Mouse (Mus musculus) CH12.LX (cell line): ENCODE results near the gene AU021092. TPM values are rescaled to one million over a fixed set of nuclear protein-coding genes. Genes with fewer than 3 reads are reported as not detected.

ENCODE experiments used
- DNase-seq: peaks from one replicate; pipeline ENCODE4 v3.0.0-alpha.2; 2013; ENCODE audit errors: extremely low read depth
- H3K27ac ChIP-seq: 2 replicates; pipeline ENCODE4 v1.5.1; 2012; ENCODE audit warnings: low read depth, mild to moderate bottlenecking, control low read depth, moderate library complexity; ENCODE audit not compliant: insufficient read depth
- H3K27me3 ChIP-seq: replicated peaks from 2 replicates; pipeline ENCODE3; 2012; ENCODE audit warnings: inconsistent platforms
- H3K36me3 ChIP-seq, 2 experiments: replicated peaks in 1 of 2; 2 replicates each; pipeline versions ENCODE3 to v1.6.1; 2012; ENCODE audit warnings: inconsistent platforms in 1 of 2, low read length in 1 of 2, mild to moderate bottlenecking in 1 of 2, mixed read lengths in 1 of 2, moderate library complexity in 1 of 2; ENCODE audit not compliant: control insufficient read depth in 1 of 2, insufficient read depth in 1 of 2
- H3K4me1 ChIP-seq, 2 experiments: 2 replicates each; pipeline ENCODE4 v1.6.1; 2012; ENCODE audit warnings: inconsistent platforms in 1 of 2, moderate library complexity in 1 of 2; ENCODE audit not compliant: insufficient read depth in 2 of 2, control insufficient read depth in 1 of 2
- H3K4me2 ChIP-seq: 2 replicates; pipeline ENCODE4 v1.6.1; 2012; ENCODE audit warnings: low read depth, mild to moderate bottlenecking, control low read depth; ENCODE audit not compliant: poor library complexity, insufficient read depth, severe bottlenecking
- H3K4me3 ChIP-seq, 3 experiments: fragments of 150-350 bp in 1 of 3; sonication (generic) in 1 of 3; replicated peaks in 1 of 3; 2 replicates each; pipeline versions ENCODE3 to v1.5.1; 2011 to 2012; ENCODE audit warnings: low read depth in 2 of 3, low read length in 2 of 3, mild to moderate bottlenecking in 2 of 3, moderate library complexity in 2 of 3, control low read depth in 1 of 3, improper control_type of control experiment in 1 of 3, inconsistent platforms in 1 of 3, mixed read lengths in 1 of 3; ENCODE audit not compliant: poor library complexity in 1 of 3
- H3K79me2 ChIP-seq: replicated peaks from 2 replicates; pipeline ENCODE4 v1.6.1; 2012; ENCODE audit warnings: mild to moderate bottlenecking, moderate library complexity; ENCODE audit not compliant: control insufficient read depth, poor library complexity, insufficient read depth, severe bottlenecking; ENCODE audit errors: extremely low read depth
- H3K9ac ChIP-seq: 2 replicates; pipeline ENCODE4 v1.6.1; 2012; ENCODE audit warnings: low read depth, mild to moderate bottlenecking, control low read depth, moderate library complexity; ENCODE audit not compliant: insufficient read depth
- H3K9me3 ChIP-seq: replicated peaks from 2 replicates; pipeline ENCODE3; 2012; ENCODE audit warnings: low read length, inconsistent platforms, mixed read lengths
- CHD2 ChIP-seq: IDR thresholded peaks from 2 replicates; pipeline ENCODE4 v1.6.1; 2011; ENCODE audit warnings: low read length, improper control_type of control experiment
- CTCF ChIP-seq, 2 experiments: IDR thresholded peaks in 1 of 2; conservative IDR thresholded peaks in 1 of 2; 2 replicates each; pipeline ENCODE4 v1.5.1; 2011 to 2012; ENCODE audit warnings: low read depth in 2 of 2, low read length in 2 of 2, improper control_type of control experiment in 1 of 2, inconsistent platforms in 1 of 2, mild to moderate bottlenecking in 1 of 2, moderate library complexity in 1 of 2
- E2F4 ChIP-seq: IDR thresholded peaks from 2 replicates; pipeline ENCODE4 v1.6.1; 2011; ENCODE audit warnings: low read depth, low read length, improper control_type of control experiment; ENCODE audit not compliant: insufficient replicate concordance
- ELF1 ChIP-seq: IDR thresholded peaks from 2 replicates; pipeline ENCODE4 v1.6.1; 2014; ENCODE audit warnings: low read depth, mild to moderate bottlenecking, inconsistent platforms, low read length, improper control_type of control experiment
- GABPA ChIP-seq: IDR thresholded peaks from 2 replicates; pipeline ENCODE4 v1.6.1; 2012; ENCODE audit warnings: low read depth, low read length, improper control_type of control experiment, inconsistent platforms; ENCODE audit not compliant: insufficient replicate concordance
- IRF4 ChIP-seq: IDR thresholded peaks from 2 replicates; pipeline ENCODE4 v1.6.1; 2014; ENCODE audit warnings: low read depth, mild to moderate bottlenecking, inconsistent platforms, low read length, improper control_type of control experiment
- MAX ChIP-seq: IDR thresholded peaks from 2 replicates; pipeline ENCODE4 v1.6.1; 2011; ENCODE audit warnings: low read length, improper control_type of control experiment
- MYC ChIP-seq: IDR thresholded peaks from 2 replicates; pipeline ENCODE4 v1.6.1; 2011; ENCODE audit warnings: low read depth, mild to moderate bottlenecking, improper control_type of control experiment, low read length
- PAX5 ChIP-seq: IDR thresholded peaks from 2 replicates; pipeline ENCODE4 v1.6.1; 2012; ENCODE audit warnings: low read length, inconsistent platforms, mixed read lengths
- RAD21 ChIP-seq: IDR thresholded peaks from 2 replicates; pipeline ENCODE4 v1.6.1; 2011; ENCODE audit warnings: low read depth, mild to moderate bottlenecking, low read length, improper control_type of control experiment, moderate library complexity
- RCOR1 ChIP-seq: conservative IDR thresholded peaks from 2 replicates; pipeline ENCODE4 v1.6.1; 2012; ENCODE audit warnings: low read depth, mild to moderate bottlenecking, inconsistent platforms, low read length, improper control_type of control experiment
- SIN3A ChIP-seq: IDR thresholded peaks from 2 replicates; pipeline ENCODE4 v1.6.1; 2012; ENCODE audit warnings: low read length, improper control_type of control experiment, inconsistent platforms
- TBP ChIP-seq: conservative IDR thresholded peaks from 2 replicates; pipeline ENCODE4 v1.6.1; 2011; ENCODE audit warnings: low read depth, low read length, improper control_type of control experiment
- TCF12 ChIP-seq: IDR thresholded peaks from 2 replicates; pipeline ENCODE4 v1.6.1; 2014; ENCODE audit warnings: low read depth, mild to moderate bottlenecking, inconsistent platforms, low read length, improper control_type of control experiment
- UBTF ChIP-seq: IDR thresholded peaks from 2 replicates; pipeline ENCODE4 v1.6.1; 2012; ENCODE audit warnings: low read depth, mild to moderate bottlenecking, inconsistent platforms, low read length, improper control_type of control experiment, moderate library complexity
- ZC3H11A ChIP-seq: IDR thresholded peaks from 2 replicates; pipeline ENCODE4 v1.6.1; 2012; ENCODE audit warnings: low read depth, mild to moderate bottlenecking, inconsistent platforms, low read length, improper control_type of control experiment
- ZNF384 ChIP-seq: IDR thresholded peaks from 2 replicates; pipeline ENCODE4 v1.6.1; 2012; ENCODE audit warnings: low read depth, low read length, improper control_type of control experiment, inconsistent platforms
- dilution Hi-C: fragments of 300-500 bp; cut with MboI; formaldehyde crosslinking; loops from 2 replicates; pipeline ENCODE4 v1.14.3; 2020; ENCODE audit warnings: low sequenced_read_pairs; ENCODE audit not compliant: extremely low pct_unique_long_range_greater_than_20kb, extremely low pct_ligation_motif_present
- in situ Hi-C: fragments of 300-500 bp; cut with MboI; formaldehyde crosslinking; loops from 3 replicates; pipeline ENCODE4 v1.14.3; 2019; ENCODE audit warnings: low sequenced_read_pairs, low pct_ligation_motif_present, low pct_unique_long_range_greater_than_20kb, mixed read lengths
- polyA plus RNA-seq: library from polyadenylated mRNA; unstranded; fragments of >175 nt; gene quantifications from 2 replicates; pipeline ENCODE4 v1.2.1, GENCODE M21; 2012; ENCODE audit warnings: low read depth; ENCODE audit not compliant: insufficient read length
- total RNA-seq, 2 experiments: library from RNA; depleted of rRNA; stranded (reverse); fragments of 300-350 nt in 1 of 2; fragments of >200 nt in 1 of 2; gene quantifications; 2 replicates each; pipeline ENCODE4 v1.2.3; 2012 to 2014

Gene AU021092
- total and polyA plus RNA-seq, 3 experiments = not detected

DNA sequence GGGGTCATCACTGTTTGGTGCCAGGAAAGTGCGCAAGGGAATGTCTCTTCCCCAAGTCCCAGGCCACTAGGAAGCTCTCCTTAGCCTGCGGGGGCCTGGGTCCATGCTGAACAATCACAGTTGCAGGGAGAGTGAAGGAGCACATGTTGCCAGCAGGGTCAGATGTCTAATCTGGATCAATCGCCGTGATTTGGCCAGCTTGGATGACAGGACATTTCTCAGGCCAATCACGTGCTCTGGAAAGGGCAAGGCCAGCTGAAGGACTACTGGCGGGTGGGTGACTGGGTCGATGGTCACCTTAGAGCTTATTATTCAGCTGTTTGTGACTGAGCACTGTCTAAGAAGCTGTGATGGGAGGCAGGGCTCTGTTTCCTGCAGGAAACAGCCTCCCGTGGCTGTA, 38.0 kb downstream of the AU021092 start:
- peaks cover 18% of the 10 kb centered on the region for H3K27me3 ChIP-seq
- no peaks in the 10 kb centered on the region for H3K79me2 ChIP-seq
- in situ Hi-C loops (no loop called here), dilution Hi-C loops (no loop called here)
- peaks cover 2 to 20% of the 10 kb centered on the region in 2 experiments; a peak in 2 of 4 replicates for H3K4me1 ChIP-seq
- no peak for DNase-seq
- no peak overlapping the region for H3K4me2 ChIP-seq
- no peak overlapping the region for H3K4me3 ChIP-seq
- no peak overlapping the region for H3K9ac ChIP-seq
- no peaks in the 10 kb centered on the region for H3K36me3 ChIP-seq
- H3K27ac ChIP-seq = no peak overlapping the region
- H3K9me3 ChIP-seq = no peaks in the 10 kb centered on the region
- TF ChIP-seq MAX = no peak
- TF ChIP-seq MYC = no peak
- TF ChIP-seq RAD21 = no peak
- no peak for TF ChIP-seq UBTF
- TF ChIP-seq E2F4 = no peak

DNA sequence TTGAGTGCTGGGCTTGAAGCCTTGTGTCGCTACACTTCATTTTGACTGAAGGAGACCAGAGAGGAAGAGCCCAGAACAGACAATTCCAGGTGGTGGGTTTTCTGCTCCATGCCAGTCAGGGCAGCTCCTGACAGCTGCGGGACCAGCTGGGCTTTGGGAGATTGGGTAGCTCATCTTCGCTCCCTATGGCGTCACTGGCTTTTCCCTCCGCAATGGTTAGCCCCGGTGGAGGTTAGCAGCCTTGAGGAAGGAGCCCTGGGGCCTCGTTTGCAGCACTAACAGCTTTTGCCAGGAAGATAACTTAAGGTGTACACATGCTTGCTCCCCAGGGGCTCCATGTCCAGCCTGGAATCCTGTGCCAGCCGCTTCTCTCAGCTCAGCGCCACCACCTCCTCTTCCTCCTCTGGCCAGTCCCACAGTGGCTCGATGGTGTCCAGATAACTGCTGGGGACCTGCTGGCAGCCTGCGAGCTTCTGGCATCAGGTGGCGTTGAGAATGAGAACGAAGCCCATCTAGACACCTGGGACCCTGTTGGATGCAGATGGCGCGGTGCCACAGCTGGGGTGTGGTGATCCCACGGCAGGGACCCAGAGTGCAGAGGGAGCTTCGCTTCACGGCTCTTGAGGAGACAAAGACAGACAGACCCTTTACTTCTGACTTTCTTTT, 38.7 kb downstream of the AU021092 start:
- Histone ChIP-seq H3K4me3 (no peak overlapping the region), H3K27ac (no peak overlapping the region), H3K79me2 (no peaks in the 10 kb centered on the region)
- TF ChIP-seq CHD2 (no peak), CTCF (conservative IDR thresholded peaks at IDR 0.05 in 1 of 2, IDR thresholded peaks at IDR 0.05 in 1 of 2; ENCODE audit: low read depth in 2 of 2, low read length in 2 of 2) (no peak), ELF1 (no peak), TCF12 (no peak), GABPA (no peak), PAX5 (no peak), ZNF384 (no peak), IRF4 (no peak), TBP (no peak), SIN3A (no peak), ZC3H11A (no peak), RAD21 (no peak), RCOR1 (no peak), MYC (no peak)
- TF ChIP-seq, all 38 proteins: peak for 0
- peaks cover 19% of the 10 kb centered on the region for H3K27me3 ChIP-seq
- H3K9ac ChIP-seq = no peak overlapping the region
- no peak for DNase-seq
- H3K4me1 ChIP-seq = peaks cover 2 to 20% of the 10 kb centered on the region in 2 experiments; a peak in 2 of 4 replicates
- in situ Hi-C loops = no loop called here
- dilution Hi-C loops = no loop called here
- no peak overlapping the region for H3K4me2 ChIP-seq
- peaks cover 5% of the 10 kb centered on the region for H3K9me3 ChIP-seq
- no peaks in the 10 kb centered on the region for H3K36me3 ChIP-seq
